Mouse (Mus musculus): ENCODE measurements at regions not wholly inside any gene's neighbourhood (a gene's known extent, or its start where the extent isn't known, plus 50 kb on each side); places are given as distances from the start of the nearest gene placed in this dataset.
A peak's percentile ranks its signal among the peaks of the same experiment; 100 is the strongest.

GRCm38 (mm10) chr1:190290061-190290460 is 119.5 kb upstream of the Prox1 start:
- DNase-seq = peak; percentile 59

GRCm38 (mm10) chr1:190286481-190287145 is 116.1 kb upstream of the Prox1 start:
- no peak for DNase-seq

DNA sequence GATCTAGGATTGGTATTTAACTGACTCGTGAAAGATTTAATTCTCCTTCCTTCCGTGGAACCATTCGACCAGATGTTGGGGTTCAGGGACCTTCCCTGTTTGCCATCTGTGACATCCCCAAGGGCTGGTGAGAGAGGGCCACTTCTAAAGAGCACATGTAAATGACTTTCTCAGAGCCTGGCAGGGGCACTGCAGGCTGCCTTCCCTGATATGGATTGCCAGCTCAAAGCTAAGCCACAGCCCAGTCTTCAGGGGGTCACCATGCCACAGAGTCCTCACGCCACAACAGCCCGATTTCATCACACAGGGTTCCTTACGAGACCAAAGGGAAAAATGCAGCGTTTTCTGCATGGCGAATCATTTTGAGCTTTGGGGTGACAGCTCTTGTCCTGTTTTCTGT is 115.1 kb upstream of the Prox1 start:
- DNase-seq = no peak

DNA sequence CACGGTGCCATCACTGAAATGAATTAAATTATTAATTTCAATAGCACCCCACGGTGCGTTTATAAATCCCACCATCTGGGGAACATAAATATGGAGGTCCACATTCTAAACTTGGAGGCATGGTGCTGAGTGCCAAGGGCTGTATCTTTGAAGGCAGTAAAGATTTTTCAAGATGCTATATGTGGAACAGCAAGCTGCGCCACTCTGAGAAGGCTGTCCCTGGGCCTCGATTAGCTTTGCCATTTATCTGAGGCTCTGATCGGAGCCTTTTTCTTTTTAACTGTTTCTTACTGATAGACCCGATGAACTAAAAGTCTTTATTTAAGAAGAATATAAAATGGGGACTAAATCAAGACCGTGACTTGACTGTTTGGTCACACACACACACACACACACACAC is 114.5 kb upstream of the Prox1 start:
- DNase-seq = no peak

GRCm38 (mm10) chr1:190284138-190284537 is 113.6 kb upstream of the Prox1 start:
- DNase-seq = no peak

GRCm38 (mm10) chr1:190280081-190280858 is 109.8 kb upstream of the Prox1 start:
- DNase-seq = no peak

DNA sequence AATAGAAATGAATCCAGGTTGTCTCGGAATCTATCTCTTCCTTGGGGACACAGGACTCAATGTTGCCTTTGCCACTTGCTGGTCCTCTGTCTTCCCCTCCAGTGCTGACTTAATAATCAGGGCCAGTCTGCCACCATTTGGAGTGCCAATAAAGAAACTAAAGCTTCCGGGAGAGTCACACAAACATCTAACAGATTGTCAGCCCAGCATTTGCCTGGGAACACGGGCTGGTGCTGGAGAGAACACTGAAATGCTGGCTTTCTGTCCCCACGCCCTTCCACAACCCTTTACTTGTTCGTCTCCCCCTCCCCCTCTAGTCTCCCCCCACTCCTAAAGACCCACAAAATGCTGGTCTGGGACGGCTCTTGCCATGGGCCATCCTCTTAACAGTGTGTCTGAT is 104.4 kb upstream of the Prox1 start:
- no peak for DNase-seq

DNA sequence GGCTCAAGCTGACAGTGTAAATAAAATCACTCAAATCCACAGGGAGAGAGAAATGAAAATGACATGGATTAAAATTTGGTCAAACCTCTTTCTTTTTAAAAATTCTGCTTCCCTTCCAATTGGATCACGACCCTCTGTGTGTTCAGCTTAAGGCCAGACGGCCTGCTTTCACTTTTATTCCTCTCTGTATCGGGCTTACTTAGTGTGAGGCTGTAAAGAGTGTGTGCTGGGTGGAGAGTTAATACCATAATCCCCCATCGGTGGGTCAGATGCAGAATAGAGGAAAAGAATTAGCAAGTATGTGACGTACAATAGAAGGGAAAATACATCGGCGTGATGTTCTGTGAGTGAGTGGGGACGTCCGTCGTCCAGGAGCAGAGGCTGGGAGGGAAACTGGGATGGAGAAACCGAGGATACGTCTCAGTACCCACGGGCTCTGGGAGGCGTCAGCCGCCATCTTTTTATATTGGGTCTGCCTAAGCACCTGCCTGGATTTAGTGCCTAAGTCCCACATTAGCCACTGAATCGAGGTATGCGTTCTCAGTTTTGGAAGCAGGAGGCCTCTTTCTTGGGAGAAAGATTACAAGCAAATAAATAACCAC is 100.4 kb upstream of the Prox1 start:
- no peak for DNase-seq

DNA sequence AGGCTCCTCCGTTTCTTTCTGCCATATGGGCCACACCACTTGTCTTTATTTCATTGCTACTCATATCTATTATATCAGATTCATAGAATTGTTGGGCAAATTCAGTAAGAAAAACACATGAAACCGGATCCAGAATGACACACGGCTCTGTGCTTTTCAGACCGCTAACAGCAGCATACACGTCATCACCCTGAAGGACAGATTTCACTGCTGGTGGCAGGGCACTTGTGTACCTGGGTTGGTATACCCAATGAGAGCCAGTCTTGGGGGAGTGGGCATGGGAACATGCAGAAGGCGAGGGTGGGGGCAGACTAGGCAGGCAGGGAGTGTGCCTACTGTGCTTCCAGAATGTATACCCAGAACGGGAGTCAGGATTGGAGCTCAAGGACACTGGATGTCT is 98.7 kb upstream of the Prox1 start:
- DNase-seq = peak; percentile 37

GRCm38 (mm10) chr1:190265085-190265780 is 94.7 kb upstream of the Prox1 start:
- DNase-seq = peak; percentile 49

- peak; percentile 50 for DNase-seq
These were observed 94.0 kb upstream of the Prox1 start for GRCm38 (mm10) chr1:190264501-190264900.

GRCm38 (mm10) chr1:190263620-190264019 is 93.1 kb upstream of the Prox1 start:
- no peak for DNase-seq

GRCm38 (mm10) chr1:190259576-190259975 is 89.1 kb upstream of the Prox1 start:
- DNase-seq = no peak

DNA sequence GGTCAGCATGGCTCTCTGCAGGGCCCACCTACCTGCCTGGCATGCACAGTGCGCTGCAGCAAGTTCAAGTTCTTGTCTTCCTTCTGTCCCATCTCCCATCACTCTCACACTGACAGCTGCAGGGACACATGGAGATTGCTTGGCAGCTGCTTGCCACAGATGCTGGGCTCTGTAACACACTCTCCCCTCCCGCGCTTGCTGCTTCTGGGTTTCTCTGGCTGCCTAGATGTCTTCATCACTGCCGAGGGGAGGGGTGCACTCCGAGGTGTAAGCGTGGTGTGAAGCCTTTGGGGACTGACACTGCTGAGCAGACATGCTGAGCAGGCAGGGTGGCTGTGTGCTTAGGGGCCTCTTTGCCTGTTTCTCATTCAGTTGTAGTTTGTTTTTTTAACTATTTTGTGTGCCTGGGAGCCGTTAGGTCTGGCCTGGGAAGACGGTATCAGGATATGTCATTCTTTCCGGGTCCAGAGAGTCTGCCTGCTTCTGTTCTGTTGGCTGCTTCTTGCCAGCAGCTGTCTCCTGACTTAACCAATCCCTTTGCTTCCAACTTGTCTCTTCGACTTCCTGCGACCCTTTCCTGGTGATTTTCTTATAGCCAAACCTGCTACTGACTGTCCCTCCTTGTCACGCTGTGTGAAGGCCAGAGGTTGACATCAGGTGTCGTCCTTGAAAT is 80.2 kb upstream of the Prox1 start:
- DNase-seq = no peak

DNA sequence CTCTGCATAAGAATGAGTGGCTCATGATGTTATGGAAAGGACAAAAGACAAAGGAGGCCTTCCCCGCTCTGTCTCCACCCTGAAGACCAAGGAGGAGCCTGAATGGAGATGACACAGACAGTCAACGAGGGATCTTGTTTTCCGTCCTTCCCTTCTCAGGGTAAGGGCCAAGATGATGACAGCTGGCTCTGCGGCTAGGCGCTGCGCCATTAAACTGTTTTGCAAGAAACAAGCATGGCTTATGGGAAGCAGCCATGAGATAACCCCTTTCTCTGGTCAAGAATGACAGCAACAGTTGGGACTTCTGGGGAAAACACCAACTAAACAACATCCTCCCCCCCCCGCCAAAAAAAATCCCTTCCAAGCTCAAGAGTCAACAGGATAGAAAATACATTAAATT is 72.0 kb upstream of the Prox1 start:
- DNase-seq = no peak

DNA sequence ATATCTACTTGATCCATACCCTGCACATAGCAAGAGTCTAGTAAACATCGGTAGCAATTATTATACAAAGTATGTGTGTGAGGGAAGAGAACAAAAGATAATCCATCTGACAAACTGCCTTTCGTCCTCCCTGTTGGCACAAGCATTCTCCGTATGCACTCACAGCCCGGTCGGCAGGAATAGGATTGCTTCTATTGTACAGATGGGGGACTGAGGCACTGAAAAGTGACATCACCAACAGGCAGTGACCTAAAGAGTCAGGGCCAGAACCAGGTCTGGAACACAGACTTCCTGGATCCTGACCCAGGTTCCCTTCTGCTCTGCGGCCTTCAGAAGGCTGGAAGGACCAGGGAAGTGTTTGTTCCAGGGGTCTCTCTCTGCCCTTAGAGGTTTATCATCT is 69.3 kb upstream of the Prox1 start:
- no peak for DNase-seq

- DNase-seq = no peak
These were observed 60.4 kb upstream of the Prox1 start for GRCm38 (mm10) chr1:190230866-190231265.

- no peak for DNase-seq
These were observed 49.9 kb upstream of the Prox1 start for GRCm38 (mm10) chr1:190220417-190220816.

All from adrenal gland, adult 8-10 months (tissue).